Mouse (Mus musculus): ENCODE data around the gene Ocel1. TPM values are rescaled to one million over a fixed set of nuclear protein-coding genes. Genes with fewer than 3 reads are reported as not detected.

The Ocel1 gene
- polyA plus RNA-seq, 1 experiment = 10.1 TPM

DNA sequence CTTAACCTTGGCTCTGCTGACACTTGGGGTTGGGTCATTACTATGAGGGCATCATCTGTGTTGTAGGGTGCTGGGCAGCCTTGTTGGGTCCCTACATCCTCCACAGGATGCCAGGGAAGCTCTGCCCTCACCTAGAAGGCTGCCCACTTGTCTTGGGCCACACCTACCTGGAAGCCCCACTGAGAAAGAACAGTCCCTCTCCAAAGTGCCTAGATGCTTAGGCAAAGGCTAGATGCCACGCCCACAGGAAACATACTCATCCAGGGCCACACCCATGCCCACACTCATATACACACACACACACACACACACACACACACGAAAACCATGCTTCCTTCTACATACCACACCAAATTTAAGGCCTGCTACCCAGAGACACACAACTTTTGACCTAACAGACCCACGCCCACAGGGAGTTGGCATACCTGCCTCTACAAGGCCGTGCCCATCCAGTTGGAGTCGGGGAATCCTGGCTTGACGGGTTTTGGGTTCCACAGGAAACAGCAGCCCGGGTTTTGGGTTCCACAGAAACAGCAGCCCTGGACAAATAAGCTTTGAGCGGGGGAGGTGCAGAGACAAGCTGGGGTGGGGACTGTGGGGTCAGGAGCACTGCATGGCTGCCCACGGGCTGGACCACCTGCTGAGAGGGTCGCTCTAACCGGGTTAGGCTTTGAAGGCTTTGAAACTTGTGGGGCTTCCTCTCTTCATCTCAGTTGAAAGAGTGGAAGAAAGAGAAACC, 40.6 kb downstream of the Ocel1 start:
- WGBS = 38% methylated on average over 11 of the region's 11 CpGs
- no peaks in the 10 kb centered on the region; the same call in 1 of the 2 replicates for H3K4me1 ChIP-seq (ENCODE audit: control insufficient read depth, insufficient read depth, low read length)
- H3K27ac ChIP-seq (ENCODE audit: control insufficient read depth, insufficient read depth, low read depth, low read length, poor library complexity) = no peak overlapping the region
- TF ChIP-seq POLR2A (IDR thresholded peaks at IDR 0.05; ENCODE audit: borderline replicate concordance, control insufficient read depth, low read depth, low read length) (no peak), CTCF (IDR thresholded peaks at IDR 0.05; ENCODE audit: control insufficient read depth, insufficient read depth, low read length) (no peak)
- no peak overlapping the region for H3K4me3 ChIP-seq (replicated peaks; ENCODE audit: control insufficient read depth, low read depth, low read length)

DNA sequence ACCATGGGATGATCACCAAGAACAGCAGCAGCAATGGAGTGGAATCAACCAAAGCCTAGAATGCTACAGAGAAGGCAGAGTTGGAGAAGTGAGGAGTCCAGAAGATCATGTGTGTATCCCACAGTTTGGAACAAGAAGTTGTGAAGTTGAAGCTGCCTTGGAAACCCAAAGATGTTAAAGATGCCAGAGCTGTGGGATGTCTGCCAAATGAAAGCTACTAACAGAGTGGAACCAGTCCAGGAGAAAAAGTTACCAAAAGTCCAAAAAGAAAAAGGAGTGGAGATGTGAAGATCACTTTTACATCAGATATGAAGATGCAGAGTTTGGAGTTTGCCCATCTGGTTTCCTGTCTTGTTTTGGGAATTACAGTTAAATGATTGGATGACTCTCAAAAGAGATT, 51.0 kb downstream of the Ocel1 start:
- Histone ChIP-seq H3K27ac (ENCODE audit: control insufficient read depth, insufficient read depth, low read depth, low read length, poor library complexity) (no peak overlapping the region), H3K4me1 (ENCODE audit: control insufficient read depth, insufficient read depth, low read length) (no peaks in the 10 kb centered on the region), H3K4me3 (replicated peaks; ENCODE audit: control insufficient read depth, low read depth, low read length) (no peak overlapping the region)
- no peak for TF ChIP-seq POLR2A (IDR thresholded peaks at IDR 0.05; ENCODE audit: borderline replicate concordance, control insufficient read depth, low read depth, low read length)
- no peak for TF ChIP-seq CTCF (IDR thresholded peaks at IDR 0.05; ENCODE audit: control insufficient read depth, insufficient read depth, low read length)

Other genes with a start within 250 kb of the Ocel1 start
- 30.4 and 64.6 TPM in 2 replicates for gene Myo9b, start 98.6 kb upstream of the Ocel1 start, polyA plus RNA-seq (2011; ENCODE audit: insufficient read depth, insufficient read length, low replicate concordance, missing spikeins)
- 41.4 and 48.2 TPM in 2 replicates for gene Haus8, start 98.4 kb upstream of the Ocel1 start, polyA plus RNA-seq (2011; ENCODE audit: insufficient read depth, insufficient read length, low replicate concordance, missing spikeins)
- 75.6 and 139 TPM in 2 replicates for gene Use1, start 4.5 kb upstream of the Ocel1 start, polyA plus RNA-seq (2011; ENCODE audit: insufficient read depth, insufficient read length, low replicate concordance, missing spikeins)
- gene Nr2f6, start 10.7 kb downstream of the Ocel1 start, polyA plus RNA-seq (2011; ENCODE audit: insufficient read depth, insufficient read length, low replicate concordance, missing spikeins) = 9.5 and 17.5 TPM in 2 replicates
- gene Ushbp1, start 24.5 kb downstream of the Ocel1 start, polyA plus RNA-seq (2011; ENCODE audit: insufficient read depth, insufficient read length, low replicate concordance, missing spikeins) = 7.2 and 15.9 TPM in 2 replicates
- gene Babam1, start 25.6 kb downstream of the Ocel1 start, polyA plus RNA-seq (2011; ENCODE audit: insufficient read depth, insufficient read length, low replicate concordance, missing spikeins) = 45.8 and 70.5 TPM in 2 replicates
- 54.2 and 97.5 TPM in 2 replicates for gene Ankle1, start 34.7 kb downstream of the Ocel1 start, polyA plus RNA-seq (2011; ENCODE audit: insufficient read depth, insufficient read length, low replicate concordance, missing spikeins)
- 3.9 and 9.1 TPM in 2 replicates for gene Abhd8, start 92.4 kb downstream of the Ocel1 start, polyA plus RNA-seq (2011; ENCODE audit: insufficient read depth, insufficient read length, low replicate concordance, missing spikeins)
- gene Mrpl34, start 93.7 kb downstream of the Ocel1 start, polyA plus RNA-seq (2011; ENCODE audit: insufficient read depth, insufficient read length, low replicate concordance, missing spikeins) = 24.3 and 42.9 TPM in 2 replicates
- 17.1 and 18.8 TPM in 2 replicates for gene Dda1, start 97.9 kb downstream of the Ocel1 start, polyA plus RNA-seq (2011; ENCODE audit: insufficient read depth, insufficient read length, low replicate concordance, missing spikeins)
- 2.9 and 6.3 TPM in 2 replicates for gene Ano8, start 114.7 kb downstream of the Ocel1 start, polyA plus RNA-seq (2011; ENCODE audit: insufficient read depth, insufficient read length, low replicate concordance, missing spikeins)
- gene Gtpbp3, start 116.8 kb downstream of the Ocel1 start, polyA plus RNA-seq (2011; ENCODE audit: insufficient read depth, insufficient read length, low replicate concordance, missing spikeins) = 6.3 and 7.9 TPM in 2 replicates
- 13.7 and 20.5 TPM in 2 replicates for gene Plvap, start 140.5 kb downstream of the Ocel1 start, polyA plus RNA-seq (2011; ENCODE audit: insufficient read depth, insufficient read length, low replicate concordance, missing spikeins)
- not detected in 2 replicates for gene Ccdc194, start 154.4 kb downstream of the Ocel1 start, polyA plus RNA-seq (2011; ENCODE audit: insufficient read depth, insufficient read length, low replicate concordance, missing spikeins)
- gene Bst2, start 166.2 kb downstream of the Ocel1 start, polyA plus RNA-seq (2011; ENCODE audit: insufficient read depth, insufficient read length, low replicate concordance, missing spikeins) = 58.9 and 103 TPM in 2 replicates
- gene Mvb12a, start 171.6 kb downstream of the Ocel1 start, polyA plus RNA-seq (2011; ENCODE audit: insufficient read depth, insufficient read length, low replicate concordance, missing spikeins) = 23.8 and 47.7 TPM in 2 replicates
- 0.81 and 2.5 TPM in 2 replicates for gene Tmem221, start 187.6 kb downstream of the Ocel1 start, polyA plus RNA-seq (2011; ENCODE audit: insufficient read depth, insufficient read length, low replicate concordance, missing spikeins)
- gene Nxnl1, start 195.3 kb downstream of the Ocel1 start, polyA plus RNA-seq (2011; ENCODE audit: insufficient read depth, insufficient read length, low replicate concordance, missing spikeins) = not detected in 2 replicates
- gene Slc27a1, start 197.6 kb downstream of the Ocel1 start, polyA plus RNA-seq (2011; ENCODE audit: insufficient read depth, insufficient read length, low replicate concordance, missing spikeins) = 11.2 and 12.6 TPM in 2 replicates
- gene Pgls, start 220.9 kb downstream of the Ocel1 start, polyA plus RNA-seq (2011; ENCODE audit: insufficient read depth, insufficient read length, low replicate concordance, missing spikeins) = 111 and 147 TPM in 2 replicates
- 67.8 and 106 TPM in 2 replicates for gene Fam129c, start 226.3 kb downstream of the Ocel1 start, polyA plus RNA-seq (2011; ENCODE audit: insufficient read depth, insufficient read length, low replicate concordance, missing spikeins)
- gene Colgalt1, start 239.7 kb downstream of the Ocel1 start, polyA plus RNA-seq (2011; ENCODE audit: insufficient read depth, insufficient read length, low replicate concordance, missing spikeins) = 31.8 and 53.0 TPM in 2 replicates

All from bone marrow, adult 2 months (tissue).